Mouse (Mus musculus): ENCODE results near the gene Oas1e.

GRCm38 (mm10) chr5:120818999-120819398 is 23.7 kb upstream of the Oas1e start:
- TF ChIP-seq CTCF (IDR thresholded peaks at IDR 0.05) (no peak), EP300 (IDR thresholded peaks at IDR 0.05) (no peak)

All from lung, postnatal 0 days (tissue).